Mouse (Mus musculus): ENCODE measurements around the gene Zfp64. TPM values are rescaled to one million over a fixed set of nuclear protein-coding genes. Genes with fewer than 3 reads are reported as not detected.
"Not testable (repeated sequence)": the region's sequence is repeated elsewhere in the genome, so short reads cannot be mapped to it uniquely, and the experiment has no call there.

Zfp64 gene
- total RNA-seq, 2 experiments from 2014 or later = 15.7 to 16.4 TPM

- no peak for DNase-seq (ENCODE audit: low spot score in 2 of 2)
Observed at GRCm38 (mm10) chr2:168854777-168855176, 100.6 kb downstream of the Zfp64 start.

DNA sequence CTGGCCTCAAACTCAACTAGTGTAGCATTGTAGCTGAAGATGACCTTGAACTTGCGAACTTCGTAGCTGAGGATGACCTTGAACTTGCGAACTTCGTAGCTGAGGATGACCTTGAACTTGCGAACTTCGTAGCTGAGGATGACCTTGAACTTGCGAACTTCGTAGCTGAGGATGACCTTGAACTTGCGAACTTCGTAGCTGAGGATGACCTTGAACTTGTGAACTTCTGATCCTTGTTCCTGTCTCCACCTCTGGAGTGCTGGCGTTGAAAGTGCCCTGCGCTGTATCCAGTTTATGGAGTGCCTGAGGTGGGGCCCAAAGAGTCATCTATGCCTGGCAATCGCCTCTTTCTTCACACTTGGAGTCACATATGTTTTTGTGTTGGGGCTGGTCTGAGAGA, 101.5 kb downstream of the Zfp64 start:
- DNase-seq (ENCODE audit: low spot score in 2 of 2) = not testable (repeated sequence)

DNA sequence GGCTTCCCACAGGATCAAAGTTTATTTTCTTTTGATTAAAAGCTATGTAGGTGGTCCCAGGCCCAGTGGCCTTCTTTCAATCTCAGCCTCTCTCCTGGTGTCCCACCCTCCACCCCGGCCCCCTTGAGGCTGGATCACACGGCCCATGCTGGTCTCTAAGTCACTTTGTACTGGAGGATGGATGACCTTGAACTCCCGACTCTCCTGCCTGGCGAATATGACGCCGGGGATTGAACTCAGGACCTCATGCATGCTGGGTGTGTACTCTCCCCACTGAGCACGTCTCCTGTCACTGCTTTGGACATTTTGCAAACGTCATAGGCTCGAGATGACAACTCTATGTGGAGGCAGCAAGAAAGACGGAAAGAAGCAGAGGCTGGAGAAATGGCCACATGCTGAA, 103.8 kb downstream of the Zfp64 start:
- DNase-seq (ENCODE audit: low spot score in 2 of 2) = no peak

GRCm38 (mm10) chr2:168848553-168848952, 106.8 kb downstream of the Zfp64 start:
- no peak for DNase-seq (ENCODE audit: low spot score in 2 of 2)

DNA sequence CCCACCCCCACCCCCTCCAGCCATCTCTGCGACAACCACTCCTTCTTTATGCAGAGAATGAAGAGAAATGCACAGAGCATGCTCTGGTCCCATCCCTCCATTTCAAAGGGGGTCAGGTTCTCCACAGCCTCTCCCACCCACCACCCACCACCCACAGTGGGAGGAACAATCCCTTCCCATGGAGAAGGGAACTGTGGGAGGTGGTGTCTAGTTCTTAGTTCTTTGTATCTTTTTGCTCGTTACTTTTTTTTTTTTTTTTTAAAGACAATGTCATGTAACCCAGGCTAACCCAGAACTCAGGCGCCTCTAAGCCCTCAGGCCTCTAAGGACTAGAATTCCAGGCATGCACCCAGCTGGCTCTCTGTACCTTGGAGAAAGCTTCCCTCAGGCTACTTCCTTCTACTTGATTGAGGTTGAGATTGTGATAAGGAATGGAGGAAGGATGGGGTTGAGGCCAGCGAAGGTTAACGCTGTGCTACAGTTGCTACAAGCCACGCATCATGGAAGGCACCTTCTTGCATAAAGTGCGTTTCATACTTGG, 109.1 kb downstream of the Zfp64 start:
- DNase-seq (ENCODE audit: low spot score in 2 of 2) = no peak

Other genes with a start within 250 kb of the Zfp64 start
- gene Atp9a, start 213.2 kb downstream of the Zfp64 start, total RNA-seq (2021) = 10 to 100 TPM; 69.3 to 86.1 TPM
- under 1 TPM; 0.31 to 0.39 TPM for gene Sall4, start 187.6 kb downstream of the Zfp64 start, total RNA-seq (2021)